Mouse (Mus musculus) hindlimb bud, embryonic 11.5 days (tissue): Measurements from ENCODE around the gene Ogdh.

Experiments used
- DNase-seq: peaks from one replicate; pipeline ENCODE4 v3.0.0-alpha.2; 2012; ENCODE audit warnings: low read depth, low spot score; ENCODE audit errors: extremely low spot score

The Ogdh gene

DNA sequence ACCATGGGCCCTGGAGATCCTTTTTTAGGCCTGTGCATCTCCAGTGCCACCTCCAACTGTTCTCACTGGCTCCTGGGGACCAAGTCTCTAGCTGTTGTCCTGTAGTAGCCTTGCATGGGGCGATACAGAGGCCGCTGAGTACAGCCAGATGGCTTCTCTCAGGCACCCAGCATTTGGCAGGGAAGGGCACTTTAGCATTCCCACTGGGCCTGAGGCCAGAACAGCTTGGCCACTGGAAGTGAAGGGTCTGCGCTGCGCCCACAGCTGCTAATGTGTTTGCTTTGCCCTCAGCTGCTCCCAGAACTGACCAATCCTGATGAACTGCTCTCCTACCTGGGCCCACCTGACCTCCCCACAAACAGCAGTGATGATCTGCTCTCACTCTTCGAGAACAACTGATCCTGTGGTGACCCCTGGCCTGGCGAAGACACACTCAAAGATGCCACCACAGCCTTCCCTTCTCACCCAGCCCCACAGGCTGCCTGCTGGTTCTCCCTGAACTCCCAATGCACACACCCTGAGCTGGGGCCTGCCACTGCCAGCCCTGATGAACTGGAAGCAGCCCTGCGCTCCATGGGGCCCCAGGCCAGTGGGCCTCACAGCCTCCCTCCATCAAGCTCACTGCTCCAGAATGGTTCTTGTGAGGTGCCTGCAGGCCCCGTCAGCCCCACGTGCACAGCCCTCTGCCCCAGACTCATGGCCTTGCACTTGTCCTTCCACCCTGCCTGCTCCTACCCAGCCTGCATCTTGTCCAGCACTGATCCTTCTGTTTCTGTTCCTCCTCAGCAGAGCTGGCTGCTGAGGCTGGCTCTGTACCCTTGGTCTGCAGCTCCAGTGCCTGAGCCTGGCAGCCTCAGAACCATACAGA is 113.5 kb downstream of the Ogdh start:
- no peak for DNase-seq

DNA sequence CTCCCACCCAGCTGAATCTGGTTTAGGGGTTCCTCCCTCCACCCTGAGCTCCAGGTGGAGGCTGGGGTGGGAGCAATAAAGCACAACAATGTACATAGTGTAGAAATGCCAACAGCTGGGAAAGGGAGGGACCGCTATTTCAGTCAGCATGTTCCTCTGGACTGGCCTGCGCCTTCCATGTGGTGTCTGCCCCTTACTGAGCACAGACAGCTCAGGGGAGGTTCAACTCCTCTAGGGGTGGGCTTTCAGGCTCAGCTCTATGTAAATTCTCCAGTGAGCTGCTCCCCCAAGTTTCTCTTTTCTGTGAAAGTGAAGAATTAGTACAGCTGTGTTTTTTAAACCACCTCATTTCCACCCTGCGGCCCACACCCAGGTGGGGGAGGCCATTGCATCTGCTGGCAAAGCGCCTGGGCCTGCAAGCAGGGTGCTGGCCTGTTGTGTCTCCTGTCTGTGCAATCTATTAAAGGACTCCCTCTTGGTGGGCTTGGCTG is 114.2 kb downstream of the Ogdh start:
- no peak for DNase-seq
